Mouse (Mus musculus) heart, embryonic 16.5 days (tissue): ENCODE data around the gene Tnfrsf22. TPM values are rescaled to one million over a fixed set of nuclear protein-coding genes. Genes with fewer than 3 reads are reported as not detected.

Experiments
- ATAC-seq: fragments of 200-750 bp; cut with Nextera tagmentation; replicated peaks from 2 replicates; pipeline ENCODE4 v1.8.0; 2017; ENCODE audit warnings: moderate number of reproducible peaks; ENCODE audit not compliant: insufficient read depth, low FRiP score; ENCODE audit errors: extremely low read depth
- H3K27ac ChIP-seq: fragments of 300-500 bp; sonication (generic); 2 replicates; pipeline ENCODE4 v1.5.1; 2014; ENCODE audit warnings: mild to moderate bottlenecking, low read length, control low read depth, moderate library complexity
- H3K27me3 ChIP-seq: fragments of 300-500 bp; sonication (generic); 2 replicates; pipeline ENCODE4 v1.6.1; 2014; ENCODE audit warnings: low read length, mixed read lengths; ENCODE audit not compliant: control insufficient read depth, insufficient read depth
- H3K36me3 ChIP-seq: fragments of 300-500 bp; sonication (generic); 2 replicates; pipeline ENCODE4 v1.6.1; 2014; ENCODE audit not compliant: control insufficient read depth, insufficient read depth
- H3K4me1 ChIP-seq: fragments of 300-500 bp; sonication (generic); 2 replicates; pipeline ENCODE4 v1.6.1; 2014; ENCODE audit warnings: low read length, mixed read lengths; ENCODE audit not compliant: control insufficient read depth, insufficient read depth
- H3K4me2 ChIP-seq: fragments of 300-500 bp; sonication (generic); 2 replicates; pipeline ENCODE4 v1.6.1; 2014; ENCODE audit warnings: low read depth, mild to moderate bottlenecking, control low read depth, low read length
- H3K4me3 ChIP-seq: fragments of 300-500 bp; sonication (generic); 2 replicates; pipeline ENCODE4 v1.5.1; 2014; ENCODE audit warnings: mild to moderate bottlenecking, control low read depth, low read length
- H3K9ac ChIP-seq: fragments of 300-500 bp; sonication (generic); 2 replicates; pipeline ENCODE4 v1.6.1; 2014; ENCODE audit warnings: low read length, control low read depth
- H3K9me3 ChIP-seq: fragments of 300-500 bp; sonication (generic); replicated peaks from 2 replicates; pipeline ENCODE4 v1.6.1; 2016; ENCODE audit warnings: low read length; ENCODE audit not compliant: control insufficient read depth
- WGBS: fragments of 180-500 bp; shearing (Covaris S2); extraction: QIAGEN DNeasy Blood & Tissue Kit; methylation state at CpG from one replicate; pipeline ENCODE4 v1.1.7; 2014; 5-methylcytosine and 5-hydroxymethylcytosine counted together
- polyA plus RNA-seq: library from polyadenylated mRNA; unstranded; fragments of >200 nt; fragmentation: Nextera tagmentation; extraction: Ambion mirVana; gene quantifications from 2 replicates; pipeline ENCODE4 v1.2.1, GENCODE M21; 2015

The Tnfrsf22 gene
- polyA plus RNA-seq, 1 experiment from 2014 or later, result 2.2 TPM

DNA sequence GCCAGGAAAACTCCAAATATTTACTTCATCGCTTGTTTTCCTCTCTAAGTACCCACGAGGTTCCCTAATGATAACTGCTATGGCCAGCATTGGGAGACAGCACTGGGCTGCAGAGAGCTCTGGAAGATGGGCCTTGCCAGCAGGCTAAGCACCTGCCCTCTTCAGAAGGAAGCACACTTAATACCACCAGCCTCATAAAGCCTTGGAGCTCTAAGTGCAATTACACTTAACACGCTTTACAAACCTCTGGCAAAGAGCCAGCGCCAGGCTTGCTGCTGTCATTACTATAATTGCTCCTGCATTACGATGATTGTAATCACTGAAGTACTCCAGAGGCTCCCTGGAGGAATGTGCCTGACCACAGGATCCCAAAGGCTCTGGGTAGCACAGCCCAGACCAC is 54.6 kb downstream of the Tnfrsf22 start:
- no peak; the same call in 1 of the 2 replicates for ATAC-seq
- Histone ChIP-seq H3K9me3 (no peaks in the 10 kb centered on the region), H3K36me3 (peaks cover 6% of the 10 kb centered on the region; the same call in 1 of the 2 replicates), H3K4me3 (no peak overlapping the region), H3K4me2 (no peak overlapping the region), H3K27ac (no peak overlapping the region), H3K4me1 (peaks cover 17% of the 10 kb centered on the region), H3K9ac (no peak overlapping the region), H3K27me3 (no peaks in the 10 kb centered on the region)
- WGBS, result 44% methylated on average over 5 of the region's 5 CpGs

GRCm38 (mm10) chr7:143592255-143592654 is 57.2 kb downstream of the Tnfrsf22 start:
- ATAC-seq, result no peak
- no peaks in the 10 kb centered on the region for H3K27me3 ChIP-seq
- H3K9ac ChIP-seq, result no peak overlapping the region
- peaks cover 15% of the 10 kb centered on the region for H3K36me3 ChIP-seq
- no peak overlapping the region for H3K4me2 ChIP-seq
- H3K9me3 ChIP-seq, result no peaks in the 10 kb centered on the region
- H3K4me1 ChIP-seq, result peaks cover 9% of the 10 kb centered on the region
- WGBS, result 88% methylated on average over 10 of the region's 10 CpGs
- no peak overlapping the region for H3K27ac ChIP-seq
- H3K4me3 ChIP-seq, result no peak overlapping the region

DNA sequence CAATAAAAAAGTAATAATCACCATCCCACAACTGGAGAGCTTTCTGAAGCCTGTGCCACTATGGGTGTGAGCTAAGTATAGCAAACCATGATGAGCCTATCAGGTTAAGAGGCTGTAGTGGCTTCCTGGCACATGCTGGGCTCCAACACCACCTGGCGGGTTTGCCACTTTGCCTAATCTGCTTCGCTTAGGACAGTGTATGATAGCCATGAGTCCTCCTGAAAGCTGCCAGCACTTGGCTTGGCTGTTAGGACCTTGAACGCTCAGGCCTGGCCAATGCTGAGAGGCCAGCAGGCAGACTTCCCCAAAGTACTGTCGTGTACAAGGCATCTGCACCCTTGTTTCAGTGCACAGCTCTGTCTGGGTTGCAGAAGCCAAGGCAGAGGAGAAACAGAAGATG is 61.5 kb downstream of the Tnfrsf22 start:
- no peaks in the 10 kb centered on the region for H3K27me3 ChIP-seq
- H3K4me1 ChIP-seq, result no peaks in the 10 kb centered on the region
- no peaks in the 10 kb centered on the region for H3K9me3 ChIP-seq
- no peak overlapping the region for H3K4me2 ChIP-seq
- ATAC-seq, result no peak
- H3K27ac ChIP-seq, result no peak overlapping the region
- H3K36me3 ChIP-seq, result peaks cover 42% of the 10 kb centered on the region
- WGBS, result 80% methylated on average over 4 of the region's 4 CpGs
- no peak overlapping the region for H3K4me3 ChIP-seq
- no peak overlapping the region for H3K9ac ChIP-seq

- H3K4me3 ChIP-seq, result no peak overlapping the region
Measured at GRCm38 (mm10) chr7:143587586-143587985, 61.9 kb downstream of the Tnfrsf22 start.

More at GRCm38 (mm10) chr7:143587586-143587985, 61.9 kb downstream of the Tnfrsf22 start:
- no peak overlapping the region for H3K4me2 ChIP-seq
- no peaks in the 10 kb centered on the region for H3K27me3 ChIP-seq
- peaks cover 47% of the 10 kb centered on the region for H3K36me3 ChIP-seq
- no peak overlapping the region for H3K9ac ChIP-seq
- no peak overlapping the region for H3K27ac ChIP-seq
- no peaks in the 10 kb centered on the region for H3K4me1 ChIP-seq
- H3K9me3 ChIP-seq, result no peaks in the 10 kb centered on the region
- 83% methylated on average over 5 of the region's 5 CpGs for WGBS
- ATAC-seq, result no peak

Other genes starting within 250 kb of the Tnfrsf22 start
- gene Cdkn1c, start 188.6 kb downstream of the Tnfrsf22 start, polyA plus RNA-seq, result 285 and 286 TPM in 2 replicates
- 0.66 and 1.0 TPM in 2 replicates for gene Slc22a18, start 175.9 kb downstream of the Tnfrsf22 start, polyA plus RNA-seq
- gene Phlda2, start 146.5 kb downstream of the Tnfrsf22 start, polyA plus RNA-seq, result 0.29 and 0.71 TPM in 2 replicates
- 240 and 245 TPM in 2 replicates for gene Nap1l4, start 100.6 kb downstream of the Tnfrsf22 start, polyA plus RNA-seq
- gene Cars, start 49.6 kb downstream of the Tnfrsf22 start, polyA plus RNA-seq, result 35.0 and 36.7 TPM in 2 replicates
- gene Tnfrsf26, start 20.9 kb downstream of the Tnfrsf22 start, polyA plus RNA-seq, result 0.65 and 1.2 TPM in 2 replicates
- gene Tnfrsf23, start 36.2 kb upstream of the Tnfrsf22 start, polyA plus RNA-seq, result 1.3 and 1.5 TPM in 2 replicates
- 35.8 and 39.5 TPM in 2 replicates for gene Osbpl5, start 107.3 kb upstream of the Tnfrsf22 start, polyA plus RNA-seq
- not detected in 2 replicates for gene Mrgprg, start 117.3 kb upstream of the Tnfrsf22 start, polyA plus RNA-seq
- 1.7 and 2.2 TPM in 2 replicates for gene Mrgpre, start 134.8 kb upstream of the Tnfrsf22 start, polyA plus RNA-seq
- gene Nadsyn1, start 173.2 kb upstream of the Tnfrsf22 start, polyA plus RNA-seq, result 9.0 and 9.1 TPM in 2 replicates
- 19.1 and 23.8 TPM in 2 replicates for gene Dhcr7, start 173.5 kb upstream of the Tnfrsf22 start, polyA plus RNA-seq
- gene Gm498, start 217.2 kb upstream of the Tnfrsf22 start, polyA plus RNA-seq, result not detected in 2 replicates